Mouse (Mus musculus) kidney, adult 2 months (tissue): ENCODE measurements around the gene Lrriq4.

Experiments
- CTCF ChIP-seq: fragments of 200-500 bp; conservative IDR thresholded peaks from 2 replicates; pipeline ENCODE4 v1.5.1; 2011; ENCODE audit warnings: low read depth, mild to moderate bottlenecking, control low read depth, low read length, moderate library complexity, mixed read lengths; ENCODE audit not compliant: insufficient read depth, insufficient read length
- POLR2A ChIP-seq: fragments of 200-500 bp; IDR thresholded peaks from one replicate; pipeline ENCODE4 v1.6.1; 2011; ENCODE audit warnings: low read depth, low read length, control low read depth

DNA sequence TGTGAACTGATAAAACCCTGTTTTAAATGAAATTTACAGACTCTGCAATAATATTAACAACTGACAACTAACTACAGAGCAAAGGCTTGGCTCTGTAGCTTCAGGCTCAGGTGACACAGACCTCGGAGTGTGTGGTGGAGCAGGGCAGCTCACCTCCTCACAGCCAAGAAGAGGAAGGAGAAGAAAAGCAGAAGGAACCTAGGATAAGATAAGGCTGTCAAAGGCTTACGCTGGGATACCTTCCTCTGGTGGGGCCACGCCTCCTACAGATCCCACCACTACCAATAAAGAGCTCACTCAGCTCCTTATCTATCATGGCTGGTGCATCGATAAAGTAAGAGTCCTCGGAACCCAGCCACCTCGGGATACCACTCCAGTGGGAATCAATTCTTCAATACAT, 38.9 kb downstream of the Lrriq4 start:
- TF ChIP-seq CTCF, result no peak
- TF ChIP-seq POLR2A, result no peak
